ENCODE assay signal across 21 mouse cellular contexts in genomic region chrX:169110031-169110430, GRCm38 (mm10).
A peak's percentile ranks its signal among the peaks of the same experiment; 100 is the strongest.
DNase-seq lines count a peak whose midpoint lies in the region; ATAC-seq lines count a peak whose summit lies in the region.
"Had no signal": no experiment of that assay in that cellular context is flagged by ENCODE, and none has a peak within 500 bp of the region (broad histone marks: within the 10 kb centered on the region; RNA-seq: fewer than 3 reads in every experiment).

No protein-coding gene starts in this region.

- ATAC-seq in common myeloid progenitor, adult 5-6 weeks (replicated peaks; ENCODE audit: low read depth, poor library complexity, severe bottlenecking) = 0 out of 2 replicates have a peak, but pooled peaks have one; percentile 12
- ATAC-seq in megakaryocyte, adult 5-6 weeks (ENCODE audit: poor library complexity, severe bottlenecking) = peak; percentile 66
- ATAC-seq in neutrophil, adult 5-6 weeks (ENCODE audit: extremely low read depth, insufficient number of reproducible peaks, low FRiP score, poor library complexity, severe bottlenecking) = peak; percentile 96
- ATAC-seq in inflammation-experienced regulatory T-cells, adult 6 months = no peak
- ATAC-seq: forebrain, embryonic 15.5 days; hindbrain, embryonic 16.5 days; intestine, embryonic 16.5 days; Patski had no signal

- peak; percentile 17 to 22 for DNase-seq in B cell, adult 2 months
- DNase-seq in heart, postnatal 4 days = no peak
- no peak for DNase-seq in ovary, postnatal 36 days (ENCODE audit: low spot score)
- DNase-seq in frontal cortex, postnatal 10 days (ENCODE audit: low spot score in 2 of 2) = no peak
- DNase-seq: adrenal gland, adult 2 months; adrenal gland, postnatal 14 days; cerebellum, adult 18-20 months; cerebellum, adult 9-10 months; cerebellum, postnatal 14 days; embryo, embryonic 11 days; gastrocnemius, postnatal 10 days; gastrocnemius, postnatal 36 days; heart, adult 11 months had no signal

Comparison
In these comparisons a context has a peak if more than half of its experiments do, and no peak if none do; other contexts are left out.
1. DNase-seq: peak in B cell, adult 2 months (2 of 2); none in heart, postnatal 4 days (single experiment), ovary, postnatal 36 days (single experiment) and frontal cortex, postnatal 10 days (0 of 2).